Mouse (Mus musculus): ENCODE results near the gene 1700028P14Rik. TPM values are rescaled to one million over a fixed set of nuclear protein-coding genes. Genes with fewer than 3 reads are reported as not detected.

Gene 1700028P14Rik
- total RNA-seq (2012; rRNA removed) = not detected in 2 replicates
- polyA plus RNA-seq (2012; ENCODE audit: insufficient read depth in 1 of 2, insufficient read length in 2 of 2, low read depth in 1 of 2, low replicate concordance in 2 of 2, missing spikeins in 1 of 2) = not detected

- Histone ChIP-seq H3K4me1 (ENCODE audit: control insufficient read depth in 1 of 2, insufficient read depth in 2 of 2, low read length in 2 of 2) (no peaks in the 10 kb centered on the region), H3K9me3 (replicated peaks; ENCODE audit: insufficient read depth, low read length) (no peaks in the 10 kb centered on the region), H3K27me3 (ENCODE audit: control insufficient read depth in 1 of 2, insufficient read depth in 2 of 2, low read length in 2 of 2) (no peaks in the 10 kb centered on the region), H3K36me3 (ENCODE audit: control insufficient read depth in 1 of 2, insufficient read depth in 2 of 2, low read length in 2 of 2) (no peaks in the 10 kb centered on the region), H3K9ac (ENCODE audit: control insufficient read depth, low read depth, low read length, poor library complexity, severe bottlenecking) (no peak within 1 kb of the TSS), H3K27ac (ENCODE audit: control insufficient read depth, low read depth, low read length) (no peak within 1 kb of the TSS), H3K4me3 (ENCODE audit: control insufficient read depth in 1 of 2, insufficient read depth in 1 of 2, low read depth in 2 of 2, low read length in 2 of 2) (no peak within 1 kb of the TSS), H3K79me2 (ENCODE audit: control insufficient read depth, insufficient read depth, low read length, poor library complexity) (no peaks in the 10 kb centered on the region)
- no peak for DNase-seq (ENCODE audit: low read depth, low spot score)
- no peak for TF ChIP-seq RAD21 (IDR thresholded peaks at IDR 0.05; ENCODE audit: low read depth, low read length)
- TF ChIP-seq USF1 (IDR thresholded peaks at IDR 0.05; ENCODE audit: low read depth, low read length) = no peak
These were observed at the start of gene 1700028P14Rik for GRCm38 (mm10) chr19:23652644-23653043. TSS of gene 1700028P14Rik (minus strand) at chr19:23652812.

- H3K4me1 ChIP-seq (ENCODE audit: control insufficient read depth in 1 of 2, insufficient read depth in 2 of 2, low read length in 2 of 2) = no peaks in the 10 kb centered on the region
- DNase-seq (ENCODE audit: low read depth, low spot score) = no peak
These were observed 46.5 kb upstream of the 1700028P14Rik start for GRCm38 (mm10) chr19:23699131-23699530.

DNA sequence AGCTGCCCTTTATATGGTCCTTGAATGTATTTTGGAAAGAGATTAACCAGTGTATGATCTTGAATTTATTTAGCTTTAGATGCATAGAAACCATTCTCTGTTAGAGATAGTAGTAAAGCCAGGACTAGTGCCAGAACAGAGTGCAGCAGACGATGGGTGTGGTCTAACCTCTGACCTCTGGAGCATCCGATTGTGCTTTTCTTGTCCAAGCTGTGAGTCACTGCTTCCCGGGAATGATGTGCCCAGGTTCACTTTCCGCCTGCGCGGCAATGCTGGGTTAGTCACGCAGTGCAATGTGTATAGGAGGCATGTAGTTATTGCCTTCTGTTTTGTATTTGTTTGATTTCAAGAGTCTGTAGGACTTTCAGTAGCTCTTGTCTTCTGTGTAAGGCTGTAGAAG, 45.8 kb upstream of the 1700028P14Rik start:
- Histone ChIP-seq H3K9ac (ENCODE audit: control insufficient read depth, low read depth, low read length, poor library complexity, severe bottlenecking) (no peak overlapping the region), H3K4me1 (ENCODE audit: control insufficient read depth in 1 of 2, insufficient read depth in 2 of 2, low read length in 2 of 2) (no peaks in the 10 kb centered on the region), H3K27ac (ENCODE audit: control insufficient read depth, low read depth, low read length) (no peak overlapping the region), H3K27me3 (ENCODE audit: control insufficient read depth in 1 of 2, insufficient read depth in 2 of 2, low read length in 2 of 2) (no peaks in the 10 kb centered on the region), H3K4me3 (ENCODE audit: control insufficient read depth in 1 of 2, insufficient read depth in 1 of 2, low read depth in 2 of 2, low read length in 2 of 2) (no peak overlapping the region), H3K9me3 (replicated peaks; ENCODE audit: insufficient read depth, low read length) (no peaks in the 10 kb centered on the region), H3K79me2 (ENCODE audit: control insufficient read depth, insufficient read depth, low read length, poor library complexity) (peaks cover 2% of the 10 kb centered on the region), H3K36me3 (ENCODE audit: control insufficient read depth in 1 of 2, insufficient read depth in 2 of 2, low read length in 2 of 2) (peaks cover 0 to 8% of the 10 kb centered on the region in 2 experiments; a peak in 2 of 4 replicates)
- TF ChIP-seq RCOR1 (IDR thresholded peaks at IDR 0.05; ENCODE audit: low read depth, low read length) (no peak), CTCF (IDR thresholded peaks at IDR 0.05 in 2 of 3, conservative IDR thresholded peaks at IDR 0.05 in 1 of 3; ENCODE audit: control insufficient read depth in 1 of 3, insufficient read depth in 1 of 3, low read depth in 2 of 3, low read length in 3 of 3, poor library complexity in 1 of 3, severe bottlenecking in 1 of 3) (no peak), MEF2A (IDR thresholded peaks at IDR 0.05; ENCODE audit: extremely low read depth, insufficient replicate concordance, low read depth, low read length, poor library complexity, severe bottlenecking) (no peak), ZMIZ1 (IDR thresholded peaks at IDR 0.05; ENCODE audit: low read depth, low read length) (no peak), MXI1 (IDR thresholded peaks at IDR 0.05; ENCODE audit: low read depth, low read length) (no peak)
- DNase-seq (ENCODE audit: low read depth, low spot score) = no peak

More at GRCm38 (mm10) chr19:23699131-23699530, 46.5 kb upstream of the 1700028P14Rik start:
- Histone ChIP-seq H3K9me3 (replicated peaks; ENCODE audit: insufficient read depth, low read length) (no peaks in the 10 kb centered on the region), H3K27ac (ENCODE audit: control insufficient read depth, low read depth, low read length) (no peak overlapping the region), H3K27me3 (ENCODE audit: control insufficient read depth in 1 of 2, insufficient read depth in 2 of 2, low read length in 2 of 2) (no peaks in the 10 kb centered on the region), H3K79me2 (ENCODE audit: control insufficient read depth, insufficient read depth, low read length, poor library complexity) (no peaks in the 10 kb centered on the region; the same call in none of the 2 replicates), H3K9ac (ENCODE audit: control insufficient read depth, low read depth, low read length, poor library complexity, severe bottlenecking) (no peak overlapping the region), H3K4me3 (ENCODE audit: control insufficient read depth in 1 of 2, insufficient read depth in 1 of 2, low read depth in 2 of 2, low read length in 2 of 2) (no peak overlapping the region), H3K36me3 (ENCODE audit: control insufficient read depth in 1 of 2, insufficient read depth in 2 of 2, low read length in 2 of 2) (peaks cover 0 to 12% of the 10 kb centered on the region in 2 experiments; a peak in 2 of 4 replicates)
- TF ChIP-seq CHD2 (IDR thresholded peaks at IDR 0.05; ENCODE audit: low read length) = no peak
- no peak for TF ChIP-seq ETS1 (IDR thresholded peaks at IDR 0.05; ENCODE audit: low read depth, low read length)
- TF ChIP-seq MAFK (IDR thresholded peaks at IDR 0.05; ENCODE audit: borderline replicate concordance, low read depth, low read length) = no peak
- no peak for TF ChIP-seq EP300 (IDR thresholded peaks at IDR 0.05; ENCODE audit: low read depth in 1 of 2, low read length in 2 of 2)
- no peak for TF ChIP-seq RCOR1 (IDR thresholded peaks at IDR 0.05; ENCODE audit: low read depth, low read length)
- TF ChIP-seq MXI1 (IDR thresholded peaks at IDR 0.05; ENCODE audit: low read depth, low read length) = no peak
- TF ChIP-seq SMC3 (IDR thresholded peaks at IDR 0.05; ENCODE audit: low read depth, low read length) = no peak

Data from MEL (cell line).